Mouse (Mus musculus): ENCODE data around the gene Slc22a3.

The Slc22a3 gene

DNA sequence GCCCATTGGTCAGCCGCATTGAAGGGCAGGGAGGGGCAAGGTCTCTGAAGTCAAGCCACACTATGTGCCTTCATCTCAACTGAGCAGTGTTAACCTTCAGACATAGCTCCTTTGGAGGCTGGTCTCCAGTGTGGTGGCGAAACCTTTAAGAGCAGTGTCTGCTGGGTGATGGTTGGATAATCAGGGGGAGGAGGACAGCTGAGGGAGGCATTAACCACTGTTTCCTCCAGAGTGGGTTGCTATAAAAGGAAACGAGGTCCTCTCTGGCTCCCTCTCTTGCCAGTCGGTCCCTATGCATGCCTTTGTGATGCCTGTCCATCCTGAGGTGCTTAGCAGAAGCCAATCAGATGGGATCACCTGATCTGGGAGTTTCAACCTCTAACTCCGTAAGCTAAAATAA, 38.8 kb downstream of the Slc22a3 start:
- no peak for DNase-seq (ENCODE audit: extremely low spot score, low spot score)

- DNase-seq (ENCODE audit: extremely low spot score, low spot score) = no peak
Observed at GRCm38 (mm10) chr17:12467642-12468041, 39.9 kb downstream of the Slc22a3 start.

- DNase-seq (ENCODE audit: extremely low spot score, low spot score) = no peak
Observed at GRCm38 (mm10) chr17:12466501-12467000, 41.0 kb downstream of the Slc22a3 start.

GRCm38 (mm10) chr17:12461168-12461567, 46.3 kb downstream of the Slc22a3 start:
- DNase-seq (ENCODE audit: extremely low spot score, low spot score) = no peak

- no peak for DNase-seq (ENCODE audit: extremely low spot score, low spot score)
Observed at GRCm38 (mm10) chr17:12455143-12455790, 52.2 kb downstream of the Slc22a3 start.

GRCm38 (mm10) chr17:12453691-12454090, 53.8 kb downstream of the Slc22a3 start:
- DNase-seq (ENCODE audit: extremely low spot score, low spot score) = no peak

GRCm38 (mm10) chr17:12452862-12453531, 54.5 kb downstream of the Slc22a3 start:
- no peak for DNase-seq (ENCODE audit: extremely low spot score, low spot score)

GRCm38 (mm10) chr17:12451234-12451633, 56.3 kb downstream of the Slc22a3 start:
- DNase-seq (ENCODE audit: extremely low spot score, low spot score) = no peak

GRCm38 (mm10) chr17:12444561-12444960, 62.9 kb downstream of the Slc22a3 start:
- DNase-seq (ENCODE audit: extremely low spot score, low spot score) = no peak

GRCm38 (mm10) chr17:12437771-12438170, 69.7 kb downstream of the Slc22a3 start:
- DNase-seq (ENCODE audit: extremely low spot score, low spot score) = no peak

GRCm38 (mm10) chr17:12431707-12432106, 75.8 kb downstream of the Slc22a3 start:
- DNase-seq (ENCODE audit: extremely low spot score, low spot score) = no peak

DNA sequence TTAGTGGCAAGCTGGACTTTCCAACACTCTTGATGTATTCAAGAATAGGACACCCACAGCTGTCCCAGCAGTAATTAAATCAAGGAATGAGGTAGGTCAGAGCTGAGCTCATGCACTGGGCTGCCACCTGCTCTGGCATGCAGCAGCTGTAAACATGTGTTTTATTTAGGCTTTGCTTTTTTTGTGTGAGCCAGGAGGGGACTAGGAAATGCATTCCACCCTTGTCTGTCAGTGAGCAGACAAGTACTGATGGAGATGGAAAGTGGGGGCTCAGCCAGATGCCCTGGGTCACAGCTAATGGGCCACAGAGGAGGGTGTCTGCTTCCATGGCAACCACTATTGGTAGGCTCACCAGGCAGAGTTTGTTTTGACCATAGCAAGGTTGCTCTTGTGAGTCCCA, 79.1 kb downstream of the Slc22a3 start:
- DNase-seq (ENCODE audit: extremely low spot score, low spot score) = peak; percentile 41

DNA sequence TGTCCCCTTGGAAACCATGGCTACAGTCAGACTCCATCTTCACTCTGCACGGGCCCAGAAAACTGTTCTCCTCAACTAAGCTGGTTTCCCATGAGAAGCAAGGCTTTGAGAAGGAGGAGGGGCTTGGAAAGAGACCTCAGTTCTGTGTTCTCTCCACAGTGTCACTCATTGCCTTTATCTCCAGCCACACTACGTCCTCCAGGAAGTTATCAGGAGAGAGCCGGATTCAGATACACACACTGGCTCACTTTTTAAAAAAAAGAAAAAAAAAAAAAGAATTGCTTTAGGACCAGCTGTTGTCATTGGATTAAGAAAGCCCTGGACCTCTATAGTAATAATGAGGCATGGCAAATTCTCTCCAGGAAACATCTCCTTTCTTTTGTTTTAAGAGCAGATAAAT, 80.3 kb downstream of the Slc22a3 start:
- DNase-seq (ENCODE audit: extremely low spot score, low spot score) = no peak

DNA sequence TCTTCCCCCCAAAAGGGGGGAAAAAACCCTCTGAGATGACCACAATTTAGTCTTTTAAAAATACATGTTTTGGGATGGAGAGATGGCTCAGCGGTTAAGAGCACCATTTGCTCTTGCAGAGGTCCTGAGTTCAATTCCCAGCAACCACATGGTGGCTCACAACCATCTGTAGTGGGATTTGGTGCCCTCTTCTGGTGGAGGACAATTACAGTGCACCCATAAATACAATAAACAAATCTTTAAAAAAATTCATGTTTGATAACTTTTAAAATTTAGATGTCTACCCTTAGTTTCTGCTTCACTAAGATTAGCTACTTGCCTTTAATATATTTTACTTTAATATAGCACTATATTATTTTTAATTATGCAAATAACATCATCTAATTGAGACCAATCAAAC, 85.4 kb downstream of the Slc22a3 start:
- DNase-seq (ENCODE audit: extremely low spot score, low spot score) = no peak

DNA sequence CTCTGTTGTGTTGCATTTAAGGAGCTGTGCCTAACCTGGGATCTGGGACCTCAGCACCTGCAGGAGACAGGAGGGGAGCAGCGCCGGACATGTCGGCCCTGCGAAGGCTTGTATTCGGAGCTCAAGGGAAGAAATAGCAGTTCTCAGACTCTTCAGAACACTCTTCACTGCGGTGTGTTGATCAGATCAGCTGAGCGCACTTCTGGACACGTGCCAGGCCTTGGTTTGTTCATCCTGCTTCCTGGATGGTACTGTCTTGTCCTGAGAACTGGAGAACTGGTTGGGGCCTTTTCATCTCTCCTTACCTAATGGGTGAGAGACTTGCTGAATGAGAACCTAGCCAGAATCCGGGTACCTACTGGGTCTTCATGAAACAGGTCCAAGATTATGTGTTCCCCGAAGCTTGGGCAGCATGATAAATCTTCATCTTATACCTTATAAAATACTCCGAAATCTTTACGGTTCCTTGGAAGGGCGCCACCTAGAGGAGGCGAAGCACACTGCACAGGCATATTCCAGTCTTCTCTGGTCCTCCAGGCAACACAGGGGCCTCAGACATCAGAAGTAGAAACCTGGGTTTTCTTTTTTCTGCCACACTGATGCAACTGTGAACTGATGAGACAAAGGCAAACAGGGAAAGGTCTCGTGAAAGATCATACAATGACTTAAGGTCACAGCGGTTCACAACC, 86.5 kb downstream of the Slc22a3 start:
- DNase-seq (ENCODE audit: extremely low spot score, low spot score) = peak; percentile 31

DNA sequence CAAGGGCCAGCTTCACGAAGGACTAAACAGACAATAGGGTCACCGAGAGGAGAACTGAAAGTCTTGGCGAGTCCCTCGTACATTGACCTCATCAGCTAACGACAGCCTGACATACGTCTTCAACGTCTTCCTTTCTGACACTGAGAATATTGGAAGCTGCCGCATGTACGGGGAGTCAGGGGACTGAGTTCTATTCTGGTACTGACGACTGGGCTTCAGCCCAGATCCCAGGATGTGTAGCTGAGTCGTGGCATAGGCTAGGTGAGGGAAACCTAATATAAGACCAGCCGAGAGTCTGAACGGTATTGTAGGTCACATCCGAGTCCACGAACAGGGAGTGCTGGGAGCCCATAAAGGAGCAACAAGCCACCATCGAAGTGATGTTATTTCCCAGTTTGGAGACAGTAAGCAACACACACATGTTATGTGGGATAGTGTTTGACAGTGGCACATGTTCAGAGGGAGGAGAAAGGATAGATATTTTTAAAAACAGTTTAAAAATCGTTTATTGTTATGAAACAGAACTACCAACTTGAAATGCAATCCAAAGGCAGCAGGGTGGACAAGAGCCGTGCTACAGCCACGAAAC, 87.9 kb downstream of the Slc22a3 start:
- no peak for DNase-seq (ENCODE audit: extremely low spot score, low spot score)

DNA sequence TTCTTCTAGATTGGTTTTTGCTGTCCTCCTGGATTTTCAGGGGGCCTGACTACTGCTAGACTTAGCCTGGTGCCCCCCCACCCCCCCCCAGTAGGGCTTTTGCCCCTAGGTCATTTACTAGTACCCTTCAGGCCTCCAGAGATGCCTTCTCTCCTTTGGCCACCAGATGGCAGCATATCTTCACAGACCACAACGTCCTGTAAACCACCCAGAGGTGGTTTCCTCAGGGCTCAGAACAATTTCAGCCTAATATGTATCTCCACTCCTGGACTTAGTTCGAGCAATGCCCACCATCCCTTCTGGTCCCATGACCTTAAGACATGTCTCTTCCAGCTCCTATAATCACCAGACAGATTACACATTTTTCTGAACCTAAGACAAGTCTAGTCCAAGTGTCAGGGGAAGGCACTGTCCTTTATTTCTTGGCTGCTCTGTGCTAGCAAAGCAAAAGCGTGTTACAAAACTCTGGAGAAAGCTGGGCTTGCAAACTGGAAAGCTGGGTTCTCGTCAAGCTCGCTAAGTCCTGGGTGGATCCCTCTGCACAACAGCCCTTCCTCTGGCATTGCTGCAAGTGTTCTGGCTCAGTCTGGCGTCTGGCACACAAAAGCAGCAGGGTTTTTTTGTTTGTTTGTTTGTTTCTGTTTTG, 91.1 kb downstream of the Slc22a3 start:
- DNase-seq (ENCODE audit: extremely low spot score, low spot score) = peak; percentile 90

GRCm38 (mm10) chr17:12415741-12416140, 91.8 kb downstream of the Slc22a3 start:
- DNase-seq (ENCODE audit: extremely low spot score, low spot score) = no peak

- peak; percentile 48 for DNase-seq (ENCODE audit: extremely low spot score, low spot score)
Observed at GRCm38 (mm10) chr17:12415031-12415735, 92.3 kb downstream of the Slc22a3 start.

GRCm38 (mm10) chr17:12412891-12413237, 94.6 kb downstream of the Slc22a3 start:
- DNase-seq (ENCODE audit: extremely low spot score, low spot score) = peak; percentile 24

All from neural tube, embryonic 10.5 days (tissue).